Mouse (Mus musculus) spleen, adult 2 months (tissue): ENCODE measurements around the gene Jmjd1c. TPM values are rescaled to one million over a fixed set of nuclear protein-coding genes. Genes with fewer than 3 reads are reported as not detected.

ENCODE experiments used
- DNase-seq, 2 experiments: peaks; one replicate each; pipeline versions ENCODE4 v3.0.0 to v3.0.0-alpha.2; 2012 to 2021; ENCODE audit warnings: low spot score in 2 of 2, low read depth in 1 of 2
- H3K27ac ChIP-seq: fragments of 200-500 bp; 2 replicates; pipeline ENCODE4 v1.5.1; 2012; ENCODE audit warnings: low read length, inconsistent platforms; ENCODE audit not compliant: insufficient read depth
- H3K27me3 ChIP-seq: fragments of 200-500 bp; 2 replicates; pipeline ENCODE4 v1.6.1; 2012; ENCODE audit warnings: mild to moderate bottlenecking, moderate library complexity, low read length, inconsistent platforms; ENCODE audit not compliant: control insufficient read depth, insufficient read depth
- H3K36me3 ChIP-seq: fragments of 200-500 bp; 2 replicates; pipeline ENCODE4 v1.6.1; 2012; ENCODE audit warnings: mild to moderate bottlenecking, low read length, inconsistent platforms; ENCODE audit not compliant: control insufficient read depth, insufficient read depth
- H3K4me1 ChIP-seq: fragments of 200-500 bp; 2 replicates; pipeline ENCODE4 v1.6.1; 2011; ENCODE audit warnings: inconsistent platforms; ENCODE audit not compliant: control insufficient read depth, insufficient read depth, insufficient read length
- H3K4me3 ChIP-seq: fragments of 200-500 bp; 2 replicates; pipeline ENCODE4 v1.5.1; 2011; ENCODE audit warnings: mild to moderate bottlenecking, inconsistent platforms; ENCODE audit not compliant: insufficient read depth, insufficient read length; ENCODE audit errors: extremely low read depth
- CTCF ChIP-seq: fragments of 200-500 bp; IDR thresholded peaks from 2 replicates; pipeline ENCODE4 v1.5.1; 2011; ENCODE audit warnings: mild to moderate bottlenecking, inconsistent platforms; ENCODE audit not compliant: insufficient read depth, insufficient read length, insufficient replicate concordance; ENCODE audit errors: extremely low read depth
- POLR2A ChIP-seq: fragments of 200-500 bp; IDR thresholded peaks from 2 replicates; pipeline ENCODE4 v1.6.1; 2011; ENCODE audit warnings: low read depth, low read length, inconsistent platforms
- WGBS: fragments of 180-500 bp; shearing (Covaris S2); methylation state at CpG from one replicate; pipeline ENCODE4 v1.1.7; 2018; 5-methylcytosine and 5-hydroxymethylcytosine counted together
- polyA plus RNA-seq: library from polyadenylated mRNA; depleted of rRNA; stranded (reverse); fragments of >200 nt; gene quantifications from 2 replicates; pipeline ENCODE4 v1.2.3, GENCODE M21; 2012

Jmjd1c gene
- polyA plus RNA-seq, 1 experiment, result 14.4 TPM

DNA sequence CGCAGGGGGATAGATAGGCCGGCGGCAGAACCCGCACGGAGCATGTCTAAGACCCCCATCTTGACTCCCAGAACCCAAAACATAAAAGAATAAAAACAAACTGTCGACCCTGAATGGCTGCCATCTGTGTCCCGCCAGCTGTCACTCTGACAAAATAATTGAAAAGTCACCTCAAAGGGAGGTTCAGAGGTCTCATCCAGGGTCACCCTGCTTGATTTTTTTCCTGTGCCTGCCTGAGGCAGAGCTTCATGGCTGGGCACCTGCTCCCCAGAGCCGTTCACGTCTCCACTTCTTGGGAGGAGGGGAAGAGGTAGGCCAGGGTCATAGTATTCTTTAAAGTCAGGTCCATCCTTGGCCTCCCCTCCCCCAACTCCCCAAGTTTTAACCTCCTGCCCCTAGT is 8.6 kb downstream of the Jmjd1c start:
- Histone ChIP-seq H3K4me3 (no peak overlapping the region), H3K36me3 (no peaks in the 10 kb centered on the region; the same call in 1 of the 2 replicates), H3K27ac (no peak overlapping the region), H3K27me3 (no peaks in the 10 kb centered on the region), H3K4me1 (peaks cover 6% of the 10 kb centered on the region; the same call in 1 of the 2 replicates)
- TF ChIP-seq POLR2A (no peak), CTCF (no peak)
- no peak for DNase-seq
- WGBS, result 69% methylated on average over 9 of the region's 9 CpGs

- peaks cover 2% of the 10 kb centered on the region; the same call in 1 of the 2 replicates for H3K4me1 ChIP-seq
These were observed 9.6 kb downstream of the Jmjd1c start for GRCm38 (mm10) chr10:67105331-67106217.

DNA sequence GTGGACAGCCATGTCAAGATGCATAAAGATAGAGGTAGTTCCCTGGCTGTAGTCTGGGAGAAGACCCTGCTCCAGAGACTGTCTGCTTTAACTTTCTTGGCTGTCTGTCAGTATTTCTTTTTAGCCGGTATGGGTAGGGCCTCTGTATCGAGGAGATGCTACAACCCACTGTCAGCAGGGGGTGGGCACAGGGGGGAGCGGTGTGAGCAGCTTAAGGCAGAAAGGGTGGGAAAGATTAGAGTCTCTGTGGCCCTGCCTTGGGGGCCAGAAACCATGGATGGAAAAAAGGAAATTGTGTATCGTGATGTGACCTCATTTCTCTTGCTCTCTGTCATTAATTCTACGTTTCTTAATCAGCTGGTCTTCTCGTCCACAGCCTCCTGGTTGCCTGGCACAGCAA is 10.5 kb downstream of the Jmjd1c start:
- H3K36me3 ChIP-seq, result no peaks in the 10 kb centered on the region; the same call in 1 of the 2 replicates
- H3K27ac ChIP-seq, result no peak overlapping the region
- no peaks in the 10 kb centered on the region for H3K27me3 ChIP-seq
- H3K4me1 ChIP-seq, result peaks cover 2% of the 10 kb centered on the region; the same call in 1 of the 2 replicates
- no peak for TF ChIP-seq POLR2A
- TF ChIP-seq CTCF, result no peak
- WGBS, result 88% methylated on average over 6 of the region's 6 CpGs
- DNase-seq, result no peak
- no peak overlapping the region for H3K4me3 ChIP-seq

More at GRCm38 (mm10) chr10:67105331-67106217, 9.6 kb downstream of the Jmjd1c start:
- Histone ChIP-seq H3K27ac (no peak overlapping the region), H3K4me3 (no peak overlapping the region), H3K27me3 (no peaks in the 10 kb centered on the region), H3K36me3 (no peaks in the 10 kb centered on the region; the same call in 1 of the 2 replicates)
- WGBS, result 71% methylated on average over 19 of the region's 19 CpGs
- TF ChIP-seq POLR2A (no peak), CTCF (no peak)
- DNase-seq, result no peak

DNA sequence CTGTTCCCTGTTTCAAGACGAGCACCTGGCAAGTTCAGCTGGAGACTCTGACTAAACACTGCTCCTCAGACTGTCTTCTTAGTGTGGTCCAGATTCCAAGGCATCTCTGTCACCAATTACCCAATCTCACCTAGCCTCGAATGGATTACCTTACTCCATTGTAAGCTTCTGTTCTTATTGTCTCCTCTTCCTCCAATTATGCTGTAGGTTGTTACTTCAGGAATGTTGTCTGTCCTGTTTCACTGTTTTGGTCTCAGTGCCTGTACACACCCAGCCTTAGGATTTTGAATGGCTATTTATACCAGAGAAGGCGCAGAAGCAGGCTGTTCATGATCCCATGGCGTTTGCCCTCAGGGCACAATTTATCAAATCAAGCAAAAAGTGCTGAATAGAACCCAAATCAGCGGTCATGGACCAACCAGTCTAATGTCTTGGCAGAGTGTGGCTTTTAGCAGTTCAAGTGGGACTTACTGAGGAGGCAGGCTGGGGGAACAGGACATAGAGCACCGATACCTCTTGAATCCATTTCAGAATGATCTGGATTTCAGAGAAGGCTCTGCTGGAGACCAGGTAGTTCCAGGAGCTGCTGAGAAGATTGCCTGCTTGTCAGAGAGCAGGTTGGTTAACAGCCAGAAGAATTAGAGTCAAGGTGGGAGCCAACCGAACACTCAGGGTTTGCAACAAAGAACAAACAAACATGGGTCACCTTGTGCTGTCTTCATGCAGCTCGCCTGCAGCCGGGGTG is 11.3 kb downstream of the Jmjd1c start:
- H3K4me3 ChIP-seq, result no peak overlapping the region
- 89% methylated on average over 9 of the region's 9 CpGs for WGBS
- H3K27ac ChIP-seq, result no peak overlapping the region

GRCm38 (mm10) chr10:67108096-67108495 is 12.2 kb downstream of the Jmjd1c start:
- Histone ChIP-seq H3K36me3 (no peaks in the 10 kb centered on the region; the same call in 1 of the 2 replicates), H3K4me1 (peaks cover 11% of the 10 kb centered on the region), H3K27me3 (no peaks in the 10 kb centered on the region), H3K4me3 (no peak overlapping the region), H3K27ac (no peak overlapping the region)
- DNase-seq, result no peak
- no peak for TF ChIP-seq POLR2A
- no peak for TF ChIP-seq CTCF
- 90% methylated on average over 9 of the region's 9 CpGs for WGBS

More for the DNA sequence above, 11.3 kb downstream of the Jmjd1c start:
- no peak for TF ChIP-seq CTCF
- no peak for TF ChIP-seq POLR2A
- Histone ChIP-seq H3K36me3 (no peaks in the 10 kb centered on the region; the same call in 1 of the 2 replicates), H3K27me3 (no peaks in the 10 kb centered on the region), H3K4me1 (peaks cover 8% of the 10 kb centered on the region; the same call in 1 of the 2 replicates)
- no peak for DNase-seq

DNA sequence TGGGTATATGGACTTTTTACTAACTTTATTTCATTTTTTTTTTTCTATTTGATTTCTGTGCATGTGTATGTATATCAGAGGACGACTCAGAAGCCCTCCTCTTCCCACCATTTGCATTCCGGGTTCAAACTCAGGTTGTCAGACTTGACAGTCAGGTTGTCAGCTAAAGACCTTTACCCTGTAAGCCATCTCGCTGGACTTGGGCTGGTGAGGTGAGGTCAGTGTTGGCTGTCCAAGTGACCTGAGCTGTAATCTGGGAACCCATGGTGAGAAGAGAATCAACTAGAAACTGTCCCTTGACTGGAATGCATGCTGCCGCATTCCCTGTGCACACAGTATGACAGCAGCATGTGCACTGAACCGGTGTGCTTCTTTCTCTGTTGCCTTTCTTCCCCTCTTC is 13.7 kb downstream of the Jmjd1c start:
- TF ChIP-seq CTCF (no peak), POLR2A (no peak)
- H3K27me3 ChIP-seq, result no peaks in the 10 kb centered on the region
- 91% methylated on average over 5 of the region's 5 CpGs for WGBS
- H3K36me3 ChIP-seq, result no peaks in the 10 kb centered on the region; the same call in 1 of the 2 replicates
- peaks cover 11% of the 10 kb centered on the region for H3K4me1 ChIP-seq
- H3K4me3 ChIP-seq, result no peak overlapping the region
- DNase-seq, result no peak
- no peak overlapping the region for H3K27ac ChIP-seq
